Mouse (Mus musculus): ENCODE data around the gene 1700016C15Rik. TPM values are rescaled to one million over a fixed set of nuclear protein-coding genes. Genes with fewer than 3 reads are reported as not detected.
A peak's percentile ranks its signal among the peaks of the same experiment; 100 is the strongest.

Gene 1700016C15Rik
- polyA plus RNA-seq, 1 experiment: 0.62 TPM

DNA sequence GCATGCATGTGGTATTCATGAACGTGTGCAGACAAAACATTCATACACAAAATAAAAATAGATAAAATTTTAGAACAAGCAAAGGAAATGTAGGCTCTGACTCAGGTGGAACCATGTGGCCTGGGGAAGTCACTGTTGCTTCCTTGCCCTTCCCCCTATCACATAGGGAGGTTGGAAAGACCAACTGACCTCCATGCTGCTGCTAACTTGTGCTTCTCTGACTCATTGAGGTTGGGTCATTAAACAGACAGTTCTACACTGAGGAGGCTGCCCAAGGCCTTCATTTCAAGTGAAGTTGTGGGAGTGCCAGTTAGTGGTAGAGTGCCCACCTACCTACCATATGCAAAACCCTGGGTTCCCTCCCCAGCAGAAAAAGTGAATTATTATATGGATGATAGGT lies 22.0 kb upstream of the 1700016C15Rik start:
- peaks cover 6% of the 10 kb centered on the region; the same call in 1 of the 2 replicates for H3K4me1 ChIP-seq (ENCODE audit: control insufficient read depth, insufficient read depth, insufficient read length, low read length)
- no peaks in the 10 kb centered on the region for H3K27me3 ChIP-seq (ENCODE audit: control insufficient read depth, insufficient read depth, low read length)
- no peak overlapping the region for H3K4me3 ChIP-seq (ENCODE audit: low read depth, low read length)
- 93% methylated on average over 1 of the region's 1 CpGs for WGBS
- H3K36me3 ChIP-seq (ENCODE audit: control insufficient read depth, insufficient read depth, low read length): no peaks in the 10 kb centered on the region
- no peak overlapping the region for H3K27ac ChIP-seq (ENCODE audit: insufficient read depth, low read depth, low read length)
- TF ChIP-seq POLR2A (IDR thresholded peaks at IDR 0.05; ENCODE audit: low read depth, low read length) (no peak), CTCF (IDR thresholded peaks at IDR 0.05; ENCODE audit: extremely low read depth, insufficient read length, insufficient replicate concordance, low read depth, low read length) (no peak)

DNA sequence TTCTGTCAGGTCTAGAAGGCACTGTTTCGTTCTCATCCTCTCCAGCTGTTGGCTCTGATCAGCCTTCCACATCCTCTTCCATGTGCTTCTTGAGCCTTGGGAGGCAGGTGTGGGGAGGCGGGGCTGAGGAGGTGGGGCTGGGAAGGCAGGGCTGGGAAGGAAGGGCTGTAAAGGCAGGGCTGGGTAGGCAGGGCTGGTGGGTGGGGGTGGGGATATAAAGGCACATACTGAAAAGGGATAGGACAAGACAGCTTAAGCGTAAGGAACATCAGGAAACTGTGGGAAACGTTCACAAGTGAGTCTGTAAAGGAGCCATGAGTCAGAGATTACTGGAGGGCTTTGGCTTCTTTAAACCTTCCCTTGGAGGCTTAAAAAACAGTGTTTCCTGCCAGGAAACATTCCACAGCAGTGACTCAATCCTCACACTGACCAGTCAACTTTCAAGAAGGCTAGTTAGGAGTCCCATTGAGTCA lies 21.0 kb upstream of the 1700016C15Rik start:
- TF ChIP-seq CTCF (IDR thresholded peaks at IDR 0.05; ENCODE audit: extremely low read depth, insufficient read length, insufficient replicate concordance, low read depth, low read length) (no peak), POLR2A (IDR thresholded peaks at IDR 0.05; ENCODE audit: low read depth, low read length) (no peak)
- peaks cover 8% of the 10 kb centered on the region; the same call in 1 of the 2 replicates for H3K4me1 ChIP-seq (ENCODE audit: control insufficient read depth, insufficient read depth, insufficient read length, low read length)
- H3K4me3 ChIP-seq (ENCODE audit: low read depth, low read length): no peak overlapping the region
- peak overlapping the region; percentile 52 for H3K27ac ChIP-seq (ENCODE audit: insufficient read depth, low read depth, low read length)
- H3K36me3 ChIP-seq (ENCODE audit: control insufficient read depth, insufficient read depth, low read length): no peaks in the 10 kb centered on the region
- no peaks in the 10 kb centered on the region for H3K27me3 ChIP-seq (ENCODE audit: control insufficient read depth, insufficient read depth, low read length)
- WGBS: 16% methylated on average over 4 of the region's 4 CpGs

DNA sequence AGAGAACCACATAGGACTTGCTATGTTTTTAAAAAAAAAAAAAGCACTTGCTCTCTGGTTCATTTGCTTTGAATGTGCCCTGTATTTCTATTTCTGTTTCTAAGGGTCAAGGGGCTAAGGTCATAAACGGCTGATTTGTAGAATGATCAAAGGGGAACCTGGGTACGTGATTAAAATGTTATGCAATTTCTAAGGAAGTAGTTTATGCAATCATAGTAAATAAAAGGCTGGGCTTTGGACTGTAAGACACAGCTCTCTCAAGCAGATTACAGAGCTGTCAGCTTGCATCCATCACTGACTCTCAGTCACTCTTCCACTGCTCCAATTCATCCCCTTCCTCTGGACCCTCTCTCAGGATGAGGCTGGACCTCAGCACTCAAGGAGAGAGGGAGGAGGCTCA lies 18.6 kb upstream of the 1700016C15Rik start:
- peaks cover 9% of the 10 kb centered on the region; the same call in 1 of the 2 replicates for H3K4me1 ChIP-seq (ENCODE audit: control insufficient read depth, insufficient read depth, insufficient read length, low read length)
- TF ChIP-seq CTCF (IDR thresholded peaks at IDR 0.05; ENCODE audit: extremely low read depth, insufficient read length, insufficient replicate concordance, low read depth, low read length) (no peak), POLR2A (IDR thresholded peaks at IDR 0.05; ENCODE audit: low read depth, low read length) (no peak)
- WGBS: 23% methylated on average over 2 of the region's 2 CpGs
- H3K27me3 ChIP-seq (ENCODE audit: control insufficient read depth, insufficient read depth, low read length): no peaks in the 10 kb centered on the region
- peak overlapping the region; percentile 92 for H3K27ac ChIP-seq (ENCODE audit: insufficient read depth, low read depth, low read length)
- H3K36me3 ChIP-seq (ENCODE audit: control insufficient read depth, insufficient read depth, low read length): no peaks in the 10 kb centered on the region
- H3K4me3 ChIP-seq (ENCODE audit: low read depth, low read length): no peak overlapping the region; the same call in 1 of the 2 replicates

DNA sequence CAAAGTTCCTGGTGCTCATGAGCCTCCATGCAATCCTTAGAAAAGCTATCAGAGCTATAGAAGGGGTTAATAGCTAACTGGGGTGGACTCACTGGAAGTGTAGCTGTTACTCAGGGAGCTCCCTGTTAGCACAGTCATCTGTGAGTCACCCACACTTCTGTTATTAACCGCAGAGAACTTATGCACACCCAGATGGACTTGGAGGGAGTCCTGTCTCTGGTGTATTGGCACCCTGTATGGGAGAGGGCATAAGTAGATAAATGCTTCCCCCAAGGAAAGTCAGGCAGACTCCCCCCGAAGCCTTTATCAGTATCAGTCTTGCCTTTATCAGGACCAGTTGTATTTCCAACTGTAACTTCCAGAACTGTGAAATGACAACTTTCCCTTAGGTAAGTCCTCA lies 18.2 kb upstream of the 1700016C15Rik start:
- H3K4me1 ChIP-seq (ENCODE audit: control insufficient read depth, insufficient read depth, insufficient read length, low read length): peaks cover 9% of the 10 kb centered on the region; the same call in 1 of the 2 replicates
- WGBS: 22% methylated on average over 2 of the region's 2 CpGs
- H3K4me3 ChIP-seq (ENCODE audit: low read depth, low read length): no peak overlapping the region; the same call in 1 of the 2 replicates
- H3K27ac ChIP-seq (ENCODE audit: insufficient read depth, low read depth, low read length): peak overlapping the region; percentile 92
- TF ChIP-seq POLR2A (IDR thresholded peaks at IDR 0.05; ENCODE audit: low read depth, low read length) (no peak), CTCF (IDR thresholded peaks at IDR 0.05; ENCODE audit: extremely low read depth, insufficient read length, insufficient replicate concordance, low read depth, low read length) (no peak)
- no peaks in the 10 kb centered on the region for H3K27me3 ChIP-seq (ENCODE audit: control insufficient read depth, insufficient read depth, low read length)
- H3K36me3 ChIP-seq (ENCODE audit: control insufficient read depth, insufficient read depth, low read length): no peaks in the 10 kb centered on the region

DNA sequence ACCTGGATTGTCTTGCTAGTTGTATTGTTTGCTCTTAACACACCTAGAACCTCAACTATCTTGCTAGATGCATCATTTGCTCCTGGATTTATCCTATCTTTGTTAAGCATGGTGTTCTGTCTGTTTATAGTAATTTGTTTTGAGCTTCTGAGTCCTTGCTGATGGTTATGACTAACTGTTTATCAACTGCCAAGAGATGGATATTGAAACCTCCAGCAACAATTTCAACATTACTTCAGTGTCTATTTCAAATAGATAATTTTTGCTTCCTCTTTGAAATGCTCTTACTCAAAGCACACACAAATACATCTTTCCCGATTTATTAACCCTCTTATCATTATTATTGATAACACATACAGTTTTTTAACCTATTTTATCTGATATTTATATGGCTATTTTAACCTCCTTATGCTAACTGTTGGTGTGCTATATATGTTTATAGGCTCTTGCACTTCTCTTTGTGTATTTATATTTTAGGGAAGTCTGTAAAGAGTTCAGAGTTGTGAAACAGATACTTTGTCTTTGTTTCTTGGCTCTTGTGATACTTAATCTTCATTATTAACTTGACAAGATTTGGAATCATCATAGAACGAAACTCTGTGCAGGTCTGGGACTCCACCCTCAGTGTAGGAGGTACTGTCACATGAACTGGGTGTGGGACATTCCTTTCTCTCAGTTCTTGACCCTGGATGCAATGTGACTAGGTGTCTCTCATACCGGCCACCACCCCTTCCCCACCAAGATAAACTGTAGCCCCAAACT lies 15.8 kb upstream of the 1700016C15Rik start:
- WGBS: 25% methylated on average over 3 of the region's 3 CpGs
- no peaks in the 10 kb centered on the region for H3K36me3 ChIP-seq (ENCODE audit: control insufficient read depth, insufficient read depth, low read length)
- TF ChIP-seq POLR2A (IDR thresholded peaks at IDR 0.05; ENCODE audit: low read depth, low read length): no peak
- TF ChIP-seq CTCF (IDR thresholded peaks at IDR 0.05; ENCODE audit: extremely low read depth, insufficient read length, insufficient replicate concordance, low read depth, low read length): no peak

DNA sequence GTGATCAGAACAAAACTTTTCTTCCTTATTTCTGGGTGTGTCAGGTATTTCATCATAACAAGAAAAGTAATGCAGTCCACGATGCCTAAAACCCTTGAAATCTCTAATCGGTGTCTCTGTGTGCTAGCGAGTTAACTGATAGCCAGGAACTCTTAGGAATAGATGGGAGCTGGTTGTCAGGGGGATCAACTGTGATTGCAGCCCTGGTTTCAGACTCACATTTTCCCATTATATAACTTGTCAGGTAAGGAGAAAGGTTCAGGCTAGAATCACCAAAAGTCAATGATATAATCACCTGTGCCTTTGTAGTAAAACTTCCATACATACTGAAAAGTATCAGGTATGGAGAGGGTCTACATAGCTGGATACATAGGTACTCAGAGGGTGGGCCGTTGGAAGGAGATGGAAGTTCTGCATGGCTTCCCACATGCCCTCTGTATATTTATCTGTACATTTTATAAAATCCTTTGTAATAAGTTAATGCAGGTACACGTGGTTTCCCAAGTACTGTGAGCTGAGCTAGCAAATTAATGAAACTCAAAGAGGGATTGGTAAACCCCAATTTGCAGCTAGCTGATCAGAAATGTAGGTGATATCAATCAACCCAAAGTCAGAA lies 15.1 kb upstream of the 1700016C15Rik start:
- TF ChIP-seq CTCF (IDR thresholded peaks at IDR 0.05; ENCODE audit: extremely low read depth, insufficient read length, insufficient replicate concordance, low read depth, low read length) (no peak), POLR2A (IDR thresholded peaks at IDR 0.05; ENCODE audit: low read depth, low read length) (no peak)

More for the DNA sequence above, 15.8 kb upstream of the 1700016C15Rik start:
- Histone ChIP-seq H3K27me3 (ENCODE audit: control insufficient read depth, insufficient read depth, low read length) (no peaks in the 10 kb centered on the region), H3K4me1 (ENCODE audit: control insufficient read depth, insufficient read depth, insufficient read length, low read length) (peaks cover 7% of the 10 kb centered on the region; the same call in 1 of the 2 replicates), H3K4me3 (ENCODE audit: low read depth, low read length) (no peak overlapping the region), H3K27ac (ENCODE audit: insufficient read depth, low read depth, low read length) (no peak overlapping the region)

DNA sequence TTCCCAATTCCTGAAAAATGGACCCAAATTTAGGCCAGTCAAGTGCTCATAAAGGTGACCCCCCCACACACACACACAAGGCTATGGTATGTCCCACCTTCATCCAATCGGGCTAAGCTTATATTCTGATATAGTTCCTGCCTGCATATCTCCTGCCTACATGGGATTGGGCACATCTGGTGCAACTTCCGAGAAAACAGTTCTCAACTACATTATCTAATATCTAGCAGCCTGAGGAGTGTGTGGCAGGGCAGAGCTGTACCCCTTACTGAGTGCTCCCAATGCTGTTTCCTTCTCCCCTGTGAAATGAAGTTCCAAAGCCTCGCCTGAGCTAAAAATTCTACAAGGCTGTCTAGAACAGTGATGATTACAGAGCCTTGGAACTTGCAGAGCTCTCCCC lies 13.2 kb upstream of the 1700016C15Rik start:
- WGBS: 78% methylated on average over 3 of the region's 3 CpGs
- Histone ChIP-seq H3K27ac (ENCODE audit: insufficient read depth, low read depth, low read length) (no peak overlapping the region), H3K27me3 (ENCODE audit: control insufficient read depth, insufficient read depth, low read length) (no peaks in the 10 kb centered on the region), H3K36me3 (ENCODE audit: control insufficient read depth, insufficient read depth, low read length) (no peaks in the 10 kb centered on the region), H3K4me3 (ENCODE audit: low read depth, low read length) (no peak overlapping the region), H3K4me1 (ENCODE audit: control insufficient read depth, insufficient read depth, insufficient read length, low read length) (peaks cover 7% of the 10 kb centered on the region; the same call in 1 of the 2 replicates)
- TF ChIP-seq CTCF (IDR thresholded peaks at IDR 0.05; ENCODE audit: extremely low read depth, insufficient read length, insufficient replicate concordance, low read depth, low read length) (no peak), POLR2A (IDR thresholded peaks at IDR 0.05; ENCODE audit: low read depth, low read length) (no peak)

More for the DNA sequence above, 15.1 kb upstream of the 1700016C15Rik start:
- Histone ChIP-seq H3K27ac (ENCODE audit: insufficient read depth, low read depth, low read length) (no peak overlapping the region), H3K4me3 (ENCODE audit: low read depth, low read length) (no peak overlapping the region), H3K36me3 (ENCODE audit: control insufficient read depth, insufficient read depth, low read length) (no peaks in the 10 kb centered on the region), H3K27me3 (ENCODE audit: control insufficient read depth, insufficient read depth, low read length) (no peaks in the 10 kb centered on the region), H3K4me1 (ENCODE audit: control insufficient read depth, insufficient read depth, insufficient read length, low read length) (peaks cover 7% of the 10 kb centered on the region; the same call in 1 of the 2 replicates)
- 60% methylated on average over 5 of the region's 5 CpGs for WGBS

Measured in small intestine, adult 2 months (tissue).